Mouse (Mus musculus): ENCODE results near the gene Ak8. TPM values are rescaled to one million over a fixed set of nuclear protein-coding genes. Genes with fewer than 3 reads are reported as not detected.

Gene Ak8
- polyA plus RNA-seq, 1 experiment from 2014 or later = 0.39 TPM

DNA sequence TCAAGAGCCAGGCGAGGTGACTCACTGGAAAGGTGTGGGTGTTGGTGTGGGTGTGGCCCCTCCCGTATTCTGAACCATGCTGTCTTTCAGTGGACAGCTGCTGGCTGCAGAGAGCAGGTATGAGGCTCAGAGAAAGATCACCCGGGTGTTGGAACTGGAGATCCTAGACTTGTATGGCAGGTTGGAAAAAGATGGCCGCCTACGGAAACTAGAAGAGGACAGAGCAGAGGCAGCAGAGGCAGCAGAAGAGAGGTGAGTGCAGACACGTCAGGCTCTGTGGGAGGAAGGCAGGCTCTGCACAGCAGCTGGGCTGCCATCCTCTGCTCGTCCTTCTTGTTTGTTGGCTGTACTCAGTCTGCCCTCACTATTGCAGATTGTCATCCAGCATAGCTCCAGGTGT lies 14.1 kb upstream of the Ak8 start:
- 88% methylated on average over 7 of the region's 7 CpGs for WGBS
- Histone ChIP-seq H3K9me3 (no peaks in the 10 kb centered on the region), H3K4me3 (replicated peaks) (no peak overlapping the region), H3K4me1 (replicated peaks) (no peaks in the 10 kb centered on the region), H3K36me3 (peaks cover 82% of the 10 kb centered on the region), H3K27ac (no peak overlapping the region), H3K9ac (replicated peaks) (no peak overlapping the region), H3K4me2 (no peak overlapping the region), H3K27me3 (no peaks in the 10 kb centered on the region)
- no peak for ATAC-seq (ENCODE audit: insufficient number of reproducible peaks, insufficient read depth, low FRiP score, low TSS enrichment, low read depth)

DNA sequence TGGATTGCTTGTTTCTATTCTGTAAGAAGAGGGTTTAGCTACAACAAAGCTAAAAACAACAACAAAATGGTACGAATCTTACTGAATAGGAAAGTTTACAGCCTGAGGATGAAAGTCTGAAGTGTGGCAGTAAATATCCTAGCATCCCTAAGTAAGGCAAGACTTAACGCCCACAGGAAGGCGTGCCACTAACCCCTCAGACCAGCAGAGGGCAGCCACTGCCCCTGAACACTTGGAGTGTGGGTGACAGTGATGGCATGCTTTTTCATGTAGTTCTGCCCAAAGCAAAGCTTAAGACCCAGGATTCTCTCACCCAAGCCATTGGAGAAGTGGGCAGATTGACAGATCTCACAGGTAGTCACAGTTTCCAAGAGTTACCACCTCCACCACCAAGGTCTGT lies 11.5 kb upstream of the Ak8 start:
- Histone ChIP-seq H3K4me2 (no peak overlapping the region), H3K27ac (no peak overlapping the region), H3K4me3 (replicated peaks) (no peak overlapping the region), H3K9ac (replicated peaks) (no peak overlapping the region), H3K4me1 (replicated peaks) (no peaks in the 10 kb centered on the region), H3K36me3 (peaks cover 57% of the 10 kb centered on the region), H3K9me3 (no peaks in the 10 kb centered on the region), H3K27me3 (no peaks in the 10 kb centered on the region)
- no peak for ATAC-seq (ENCODE audit: insufficient number of reproducible peaks, insufficient read depth, low FRiP score, low TSS enrichment, low read depth)
- WGBS = 49% methylated on average over 3 of the region's 3 CpGs

DNA sequence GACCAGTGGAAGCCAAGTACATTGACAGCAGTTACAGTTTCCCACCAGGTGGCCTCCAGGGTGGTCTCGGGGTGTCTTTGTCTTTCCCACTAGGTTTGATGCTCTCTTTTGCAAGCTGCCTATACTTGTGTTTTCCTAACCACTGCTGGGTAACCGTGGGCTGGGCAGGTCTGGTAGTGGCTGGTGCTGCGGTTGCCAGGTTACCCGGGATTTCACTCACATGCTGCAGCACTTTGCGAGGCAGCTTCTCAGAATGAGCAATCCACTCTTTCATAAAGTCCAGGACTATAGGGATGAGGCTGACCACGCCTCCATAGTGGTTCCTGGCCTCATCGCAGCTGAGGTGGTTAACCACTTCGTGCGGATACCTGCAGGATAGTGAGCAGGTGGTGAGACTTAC lies 7.3 kb upstream of the Ak8 start:
- H3K36me3 ChIP-seq = peaks cover 14% of the 10 kb centered on the region
- no peaks in the 10 kb centered on the region for H3K27me3 ChIP-seq
- 75% methylated on average over 9 of the region's 9 CpGs for WGBS
- H3K4me1 ChIP-seq (replicated peaks) = no peaks in the 10 kb centered on the region
- no peak overlapping the region for H3K4me3 ChIP-seq (replicated peaks)
- no peaks in the 10 kb centered on the region for H3K9me3 ChIP-seq
- no peak for ATAC-seq (ENCODE audit: insufficient number of reproducible peaks, insufficient read depth, low FRiP score, low TSS enrichment, low read depth)
- no peak overlapping the region for H3K27ac ChIP-seq
- no peak overlapping the region for H3K4me2 ChIP-seq
- H3K9ac ChIP-seq (replicated peaks) = no peak overlapping the region

DNA sequence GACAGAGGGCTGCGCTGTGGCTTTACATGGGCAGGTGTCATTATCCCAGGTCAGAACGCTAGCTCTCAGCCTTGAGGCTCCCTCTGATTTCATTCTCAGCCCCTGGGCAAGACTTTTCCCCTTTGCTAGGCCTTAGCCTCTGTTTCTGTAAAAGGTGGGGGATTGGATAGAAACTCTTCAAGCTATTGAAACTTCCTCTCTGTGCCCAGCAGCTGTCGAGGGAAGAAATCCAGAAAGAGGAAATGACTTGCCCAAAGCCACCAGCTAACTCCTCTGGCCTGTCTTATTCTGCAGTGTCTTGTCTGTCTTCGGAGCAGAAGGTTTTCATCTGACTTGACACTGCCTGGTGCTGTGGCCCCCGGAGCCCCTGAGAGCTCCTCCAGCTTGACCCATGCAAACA lies 1.4 kb upstream of the Ak8 start:
- H3K36me3 ChIP-seq = no peaks in the 10 kb centered on the region
- H3K27ac ChIP-seq = no peak overlapping the region
- 0 out of 2 replicates have a peak, but pooled peaks cover 4% of the 10 kb centered on the region for H3K27me3 ChIP-seq
- no peak overlapping the region for H3K4me2 ChIP-seq
- 74% methylated on average over 5 of the region's 5 CpGs for WGBS
- no peaks in the 10 kb centered on the region for H3K9me3 ChIP-seq
- ATAC-seq (ENCODE audit: insufficient number of reproducible peaks, insufficient read depth, low FRiP score, low TSS enrichment, low read depth) = no peak
- H3K9ac ChIP-seq (replicated peaks) = no peak overlapping the region
- peaks cover 11% of the 10 kb centered on the region for H3K4me1 ChIP-seq (replicated peaks)
- no peak overlapping the region for H3K4me3 ChIP-seq (replicated peaks)

DNA sequence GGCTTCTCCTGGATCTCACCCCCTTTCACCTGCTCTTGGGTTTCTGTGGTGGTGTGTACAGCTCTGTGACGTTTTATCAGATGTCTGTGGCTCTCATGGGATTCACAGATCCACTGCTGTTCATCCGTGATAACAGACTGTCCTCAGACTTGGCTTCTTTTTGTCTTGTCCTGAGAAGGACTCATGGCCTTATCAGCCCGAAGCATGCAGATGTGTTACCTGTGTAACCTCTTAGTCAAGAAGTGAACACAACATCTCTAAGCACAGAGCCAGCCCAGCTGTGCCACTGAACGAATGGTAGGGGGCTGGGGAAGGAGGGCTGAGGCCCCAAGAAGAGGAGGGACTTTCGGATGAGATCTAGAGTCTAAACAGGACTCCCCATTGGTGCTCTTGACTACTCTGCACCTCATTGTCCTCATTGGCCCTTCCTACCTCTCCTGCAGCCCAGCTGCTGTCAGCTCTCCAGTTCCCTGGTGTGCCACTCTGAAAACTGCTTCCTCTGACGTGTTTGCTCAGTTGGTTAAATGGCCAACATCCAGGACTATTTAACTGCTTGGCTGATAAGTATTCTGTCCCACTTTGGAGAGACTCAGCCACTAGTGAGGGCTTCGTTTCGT lies 1.8 kb downstream of the Ak8 start:
- H3K9ac ChIP-seq (replicated peaks) = no peak overlapping the region
- H3K9me3 ChIP-seq = no peaks in the 10 kb centered on the region
- peaks cover 26% of the 10 kb centered on the region for H3K4me1 ChIP-seq (replicated peaks)
- no peak overlapping the region for H3K4me2 ChIP-seq
- WGBS = 68% methylated on average over 8 of the region's 8 CpGs
- no peak overlapping the region for H3K4me3 ChIP-seq (replicated peaks)
- ATAC-seq (ENCODE audit: insufficient number of reproducible peaks, insufficient read depth, low FRiP score, low TSS enrichment, low read depth) = no peak
- no peaks in the 10 kb centered on the region for H3K36me3 ChIP-seq
- 0 out of 2 replicates have a peak, but pooled peaks cover 4% of the 10 kb centered on the region for H3K27me3 ChIP-seq
- no peak overlapping the region for H3K27ac ChIP-seq

DNA sequence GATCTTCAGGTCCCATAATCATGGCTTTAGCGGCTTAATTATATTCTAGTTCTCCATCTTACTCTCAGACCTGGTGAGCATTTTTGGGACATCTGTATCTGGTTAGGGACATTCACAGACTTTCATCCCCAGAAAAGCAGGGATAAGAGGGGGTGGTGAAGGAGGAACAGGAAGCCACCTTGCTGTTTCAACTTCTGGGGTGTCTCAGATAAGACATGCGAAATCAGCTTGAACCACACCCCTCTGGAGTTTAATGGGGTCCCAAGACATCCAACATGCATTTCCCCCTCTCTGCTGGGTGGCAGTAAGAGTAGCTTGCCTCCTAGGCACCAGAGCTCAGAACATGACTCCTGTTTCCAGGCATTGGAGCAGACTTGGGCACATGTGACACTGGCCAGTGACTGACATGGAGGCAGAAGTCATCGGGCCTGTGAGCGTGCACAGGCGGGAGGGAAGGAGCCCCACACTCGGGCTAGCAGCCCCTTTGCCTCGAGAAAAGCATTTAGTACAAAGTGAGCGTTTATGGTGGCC lies 6.2 kb downstream of the Ak8 start:
- no peaks in the 10 kb centered on the region for H3K9me3 ChIP-seq
- no peaks in the 10 kb centered on the region for H3K36me3 ChIP-seq
- H3K27me3 ChIP-seq = peaks cover 11% of the 10 kb centered on the region; the same call in 1 of the 2 replicates
- 0 out of 2 replicates have a peak overlapping the region, but pooled peaks have one; percentile 31 for H3K27ac ChIP-seq
- no peak overlapping the region for H3K4me3 ChIP-seq (replicated peaks)
- peaks cover 28% of the 10 kb centered on the region for H3K4me1 ChIP-seq (replicated peaks)
- no peak overlapping the region for H3K4me2 ChIP-seq
- ATAC-seq (ENCODE audit: insufficient number of reproducible peaks, insufficient read depth, low FRiP score, low TSS enrichment, low read depth) = no peak
- 26% methylated on average over 8 of the region's 8 CpGs for WGBS
- H3K9ac ChIP-seq (replicated peaks) = 0 out of 2 replicates have a peak overlapping the region, but pooled peaks have one; percentile 32

DNA sequence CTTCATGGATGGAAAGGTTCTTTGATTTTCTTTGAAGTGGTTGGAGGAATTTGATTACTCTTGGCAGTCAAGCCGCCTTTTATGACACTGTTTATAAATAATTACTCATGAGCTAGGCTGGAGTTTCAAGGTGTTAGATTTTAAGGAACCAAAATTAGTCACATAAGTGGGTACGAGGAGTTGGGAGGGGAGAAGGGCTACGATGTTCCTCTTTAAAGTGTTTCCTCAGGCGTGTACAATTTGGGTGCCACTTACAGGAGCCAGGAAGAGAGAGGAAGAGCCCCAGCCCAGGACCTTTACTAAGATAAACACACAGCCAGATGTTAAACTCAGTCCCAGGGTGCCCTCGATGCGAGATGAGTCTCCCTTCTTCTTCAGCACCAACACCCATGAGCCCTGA lies 6.8 kb downstream of the Ak8 start:
- 32% methylated on average over 6 of the region's 6 CpGs for WGBS
- ATAC-seq (ENCODE audit: insufficient number of reproducible peaks, insufficient read depth, low FRiP score, low TSS enrichment, low read depth) = no peak
- Histone ChIP-seq H3K9me3 (no peaks in the 10 kb centered on the region), H3K4me3 (replicated peaks) (no peak overlapping the region), H3K9ac (replicated peaks) (no peak overlapping the region), H3K4me2 (no peak overlapping the region), H3K27me3 (peaks cover 9% of the 10 kb centered on the region; the same call in 1 of the 2 replicates), H3K36me3 (no peaks in the 10 kb centered on the region), H3K4me1 (replicated peaks) (peaks cover 29% of the 10 kb centered on the region), H3K27ac (peak overlapping the region; percentile 66; the same call in 1 of the 2 replicates)

DNA sequence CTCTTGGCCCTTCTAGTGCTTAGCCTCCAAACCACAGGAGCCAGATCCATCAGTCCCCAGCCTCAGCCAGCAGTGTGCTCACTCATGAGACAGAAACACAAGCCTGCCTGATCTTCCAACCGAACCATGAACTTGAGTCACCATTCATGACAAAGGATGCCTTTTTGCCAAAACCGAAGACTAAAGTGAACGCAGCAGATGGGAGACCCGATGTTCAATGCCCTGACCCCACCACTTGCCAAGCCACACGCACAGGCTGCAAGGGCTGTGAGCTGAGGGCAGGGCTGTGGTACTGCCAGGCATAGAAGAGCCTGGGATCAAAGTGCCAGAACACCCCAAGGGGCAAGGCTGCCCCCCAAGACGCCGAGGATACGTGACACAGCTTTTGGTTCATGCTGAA lies 13.1 kb downstream of the Ak8 start:
- no peaks in the 10 kb centered on the region for H3K36me3 ChIP-seq
- H3K4me2 ChIP-seq = no peak overlapping the region
- ATAC-seq (ENCODE audit: insufficient number of reproducible peaks, insufficient read depth, low FRiP score, low TSS enrichment, low read depth) = no peak
- WGBS = 78% methylated on average over 8 of the region's 8 CpGs
- no peaks in the 10 kb centered on the region for H3K9me3 ChIP-seq
- H3K4me3 ChIP-seq (replicated peaks) = no peak overlapping the region
- H3K4me1 ChIP-seq (replicated peaks) = peaks cover 19% of the 10 kb centered on the region
- peaks cover 17% of the 10 kb centered on the region for H3K27me3 ChIP-seq
- H3K27ac ChIP-seq = 0 out of 2 replicates have a peak overlapping the region, but pooled peaks have one; percentile 56
- H3K9ac ChIP-seq (replicated peaks) = peak overlapping the region; percentile 31; the same call in 1 of the 2 replicates

DNA sequence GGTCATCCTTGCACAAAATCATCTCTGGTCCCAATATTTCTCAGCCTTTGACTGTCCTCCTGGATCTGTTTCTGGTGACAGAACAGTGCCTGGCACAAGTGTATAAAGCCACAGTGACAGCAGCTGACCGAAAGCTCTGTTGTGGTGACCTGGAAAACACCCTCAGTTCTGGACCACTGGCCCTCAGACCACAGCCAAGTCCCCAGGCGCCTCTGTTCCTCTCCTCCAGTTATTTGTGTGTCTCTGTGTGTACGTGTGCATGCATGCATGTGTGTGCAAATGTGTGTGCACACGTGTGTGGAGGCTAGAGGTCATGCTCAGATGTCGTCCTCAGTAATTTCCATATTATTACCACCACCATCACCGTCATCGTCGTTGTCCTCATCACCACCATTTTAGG lies 22.5 kb downstream of the Ak8 start:
- ATAC-seq (ENCODE audit: insufficient number of reproducible peaks, insufficient read depth, low FRiP score, low TSS enrichment, low read depth) = no peak
- H3K4me3 ChIP-seq (replicated peaks) = no peak overlapping the region
- H3K9me3 ChIP-seq = no peaks in the 10 kb centered on the region
- H3K4me1 ChIP-seq (replicated peaks) = peaks cover 15% of the 10 kb centered on the region
- no peak overlapping the region for H3K9ac ChIP-seq (replicated peaks)
- H3K36me3 ChIP-seq = no peaks in the 10 kb centered on the region
- no peak overlapping the region for H3K27ac ChIP-seq
- no peak overlapping the region for H3K4me2 ChIP-seq
- 92% methylated on average over 8 of the region's 8 CpGs for WGBS
- H3K27me3 ChIP-seq = peaks cover 12% of the 10 kb centered on the region

DNA sequence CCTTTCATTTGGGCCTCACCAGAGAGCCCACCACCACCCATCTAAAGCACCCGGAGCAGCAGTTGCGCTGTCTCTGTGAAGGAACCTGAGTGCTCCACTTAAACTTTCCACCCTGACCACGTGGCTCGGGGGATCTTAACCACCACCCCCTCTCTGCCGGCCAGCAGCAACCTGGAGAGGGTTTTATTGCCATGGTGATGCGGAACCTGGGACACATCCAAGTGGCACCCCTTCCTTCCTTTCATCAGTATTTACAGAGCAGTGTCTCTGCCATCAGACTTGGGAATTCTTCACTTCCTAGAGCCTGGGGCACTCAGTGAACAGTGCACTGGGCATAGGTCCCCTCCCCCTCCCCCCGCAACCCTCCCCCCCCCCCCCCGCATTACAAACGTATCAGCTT lies 23.9 kb downstream of the Ak8 start:
- H3K9ac ChIP-seq (replicated peaks) = no peak overlapping the region
- no peak overlapping the region for H3K4me3 ChIP-seq (replicated peaks)
- no peak overlapping the region for H3K4me2 ChIP-seq
- 52% methylated on average over 9 of the region's 9 CpGs for WGBS
- no peaks in the 10 kb centered on the region for H3K9me3 ChIP-seq
- no peak for ATAC-seq (ENCODE audit: insufficient number of reproducible peaks, insufficient read depth, low FRiP score, low TSS enrichment, low read depth)
- H3K4me1 ChIP-seq (replicated peaks) = peaks cover 25% of the 10 kb centered on the region
- H3K36me3 ChIP-seq = no peaks in the 10 kb centered on the region
- no peak overlapping the region for H3K27ac ChIP-seq
- H3K27me3 ChIP-seq = peaks cover 19% of the 10 kb centered on the region

DNA sequence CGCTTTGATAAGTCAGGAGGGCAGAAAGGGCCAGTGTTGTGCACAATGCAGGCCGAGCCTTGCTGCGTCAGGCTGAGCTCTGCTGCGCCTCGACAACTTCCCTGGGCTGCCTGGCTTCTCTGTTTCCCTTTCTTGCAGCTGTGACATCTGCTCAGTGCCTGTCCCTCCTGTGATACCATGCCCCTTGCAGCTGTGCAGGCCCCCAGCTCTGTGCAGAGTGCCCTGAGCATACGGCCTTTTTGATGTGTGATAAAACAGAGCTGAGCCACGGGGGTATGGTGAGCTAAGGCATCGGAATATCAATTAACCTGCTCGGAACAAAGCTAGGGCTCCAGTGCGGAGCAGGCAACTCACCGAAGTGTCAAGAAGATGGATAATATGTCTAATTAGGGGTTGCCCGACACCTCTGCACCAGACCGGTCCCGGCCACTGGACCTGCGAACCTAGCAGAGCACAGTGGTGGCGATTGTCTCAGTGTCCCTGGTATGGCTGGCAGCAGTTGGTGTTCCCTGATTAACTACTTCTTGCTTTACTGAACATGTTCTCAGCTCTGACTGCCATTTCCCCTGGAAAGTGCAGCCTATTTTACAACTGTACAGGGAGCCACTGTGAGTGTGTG lies 27.9 kb downstream of the Ak8 start:
- H3K4me3 ChIP-seq (replicated peaks) = no peak overlapping the region
- no peak overlapping the region for H3K27ac ChIP-seq

More for the DNA sequence above, 27.9 kb downstream of the Ak8 start:
- no peaks in the 10 kb centered on the region for H3K36me3 ChIP-seq
- H3K4me1 ChIP-seq (replicated peaks) = peaks cover 25% of the 10 kb centered on the region
- no peaks in the 10 kb centered on the region for H3K9me3 ChIP-seq
- WGBS = 11% methylated on average over 16 of the region's 16 CpGs
- peak overlapping the region; percentile 27; the same call in 1 of the 2 replicates for H3K9ac ChIP-seq (replicated peaks)
- peak; percentile 63; the same call in 1 of the 2 replicates for ATAC-seq (ENCODE audit: insufficient number of reproducible peaks, insufficient read depth, low FRiP score, low TSS enrichment, low read depth)
- peak overlapping the region; percentile 24; the same call in 1 of the 2 replicates for H3K4me2 ChIP-seq
- H3K27me3 ChIP-seq = peaks cover 19% of the 10 kb centered on the region
